Mouse (Mus musculus): ENCODE data around the gene Scn5a. TPM values are rescaled to one million over a fixed set of nuclear protein-coding genes. Genes with fewer than 3 reads are reported as not detected.

Scn5a gene
- total RNA-seq (2022), result 1 to 10 TPM in 3 of 4 experiments, under 1 TPM in 1; 0.93 to 1.5 (median 1.2) TPM

DNA sequence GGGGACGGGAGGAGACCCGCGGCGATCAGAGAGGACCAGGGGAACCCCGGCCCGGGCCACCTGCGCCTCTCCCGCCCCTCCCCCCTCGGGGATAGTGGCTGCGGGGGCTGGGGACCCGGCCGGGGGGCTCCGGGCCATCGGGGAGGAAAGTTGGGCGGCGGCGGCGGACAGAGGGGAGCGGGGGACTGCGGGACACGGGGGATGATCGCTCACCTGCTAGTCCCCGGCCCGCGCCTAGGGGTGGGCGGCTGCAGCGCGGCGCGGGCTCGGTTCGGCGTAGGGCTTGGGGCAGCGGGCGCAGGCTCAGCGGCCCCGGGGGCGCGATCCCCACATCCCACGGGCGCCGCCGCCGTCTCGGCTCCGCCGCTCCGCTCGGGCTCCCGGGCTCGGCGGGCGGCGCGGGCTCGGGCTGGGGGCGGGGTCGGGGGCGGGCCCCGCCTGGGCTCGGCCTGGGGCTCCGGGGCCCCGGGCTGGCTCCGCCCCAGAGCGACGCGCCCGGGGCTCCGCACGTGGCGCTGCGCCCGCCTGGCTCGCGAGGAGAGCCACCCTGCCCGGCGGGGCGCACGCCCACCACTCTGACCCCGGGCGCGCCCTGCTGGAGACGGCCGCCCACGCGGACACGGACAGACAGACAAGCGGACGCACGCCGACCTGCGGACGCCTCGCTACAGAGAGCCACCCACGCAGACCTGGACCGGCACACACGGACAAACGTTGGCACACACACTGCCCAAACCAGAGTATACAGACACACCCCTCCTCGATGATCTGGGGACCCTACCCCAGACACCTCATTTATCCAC, at the start of gene Scn5a:
Scn5a (minus strand) TSS at position 381 of the 803 bp plus-strand sequence.
- no peak for DNase-seq (ENCODE audit: low spot score in 2 of 2)

DNA sequence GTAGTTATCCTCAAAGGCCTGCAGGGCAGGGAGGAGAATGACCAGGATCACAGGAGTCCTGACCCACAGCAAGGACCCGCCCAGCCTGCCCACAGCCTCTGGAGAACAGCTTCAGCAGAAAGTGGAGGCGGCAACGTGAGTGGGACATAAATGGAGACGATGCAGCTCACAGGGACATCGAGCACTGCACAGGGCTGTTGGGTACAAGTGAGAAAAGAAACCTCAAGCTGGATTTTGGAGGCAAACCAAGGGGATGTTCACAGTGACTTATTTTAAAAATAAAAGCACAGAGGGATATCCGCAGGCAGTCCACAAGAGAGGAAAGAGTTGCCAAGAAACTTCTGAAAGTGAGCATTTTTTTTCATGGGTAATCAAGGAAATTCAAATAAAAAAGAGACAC, 48.4 kb upstream of the Scn5a start:
- DNase-seq (ENCODE audit: low spot score in 2 of 2), result no peak

DNA sequence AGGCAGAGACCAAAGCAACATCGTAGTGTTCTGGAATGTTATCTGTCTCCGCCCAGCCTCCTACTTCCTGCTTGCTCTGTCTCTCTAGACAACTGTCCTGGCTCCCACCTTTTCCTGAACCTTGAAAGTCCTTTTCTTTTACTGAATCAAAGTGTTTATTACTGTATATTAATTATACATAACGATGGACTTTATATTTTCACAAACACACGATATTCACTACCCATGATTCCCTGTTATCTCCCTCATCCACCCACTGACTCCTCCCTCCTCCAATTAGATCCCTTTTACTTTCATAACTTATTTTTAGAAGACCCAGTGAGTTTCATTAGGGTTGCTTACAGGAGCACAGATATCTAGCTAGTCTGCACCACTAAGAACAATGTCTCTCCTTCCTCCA, 45.3 kb upstream of the Scn5a start:
- no peak for DNase-seq (ENCODE audit: low spot score in 2 of 2)

DNA sequence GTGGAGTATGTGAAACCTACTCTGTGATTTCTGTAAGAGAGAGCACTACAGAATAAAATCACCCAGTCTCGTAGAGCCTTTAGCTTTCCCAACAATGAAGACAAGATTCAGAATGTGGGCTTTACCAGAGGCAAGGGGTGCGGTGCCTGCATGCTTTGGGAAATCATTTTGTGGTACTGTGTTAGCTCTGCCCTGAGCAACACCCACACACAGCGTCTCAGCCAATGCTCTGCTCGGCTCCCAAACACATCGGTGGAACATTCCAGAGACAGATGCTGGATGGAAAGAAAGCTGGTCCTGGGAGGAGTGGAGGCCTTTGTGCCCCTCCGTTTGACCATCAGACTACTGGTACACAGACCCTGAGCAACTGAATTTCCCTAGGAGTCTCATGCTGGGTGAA, 36.0 kb upstream of the Scn5a start:
- DNase-seq (ENCODE audit: low spot score in 2 of 2), result no peak

DNA sequence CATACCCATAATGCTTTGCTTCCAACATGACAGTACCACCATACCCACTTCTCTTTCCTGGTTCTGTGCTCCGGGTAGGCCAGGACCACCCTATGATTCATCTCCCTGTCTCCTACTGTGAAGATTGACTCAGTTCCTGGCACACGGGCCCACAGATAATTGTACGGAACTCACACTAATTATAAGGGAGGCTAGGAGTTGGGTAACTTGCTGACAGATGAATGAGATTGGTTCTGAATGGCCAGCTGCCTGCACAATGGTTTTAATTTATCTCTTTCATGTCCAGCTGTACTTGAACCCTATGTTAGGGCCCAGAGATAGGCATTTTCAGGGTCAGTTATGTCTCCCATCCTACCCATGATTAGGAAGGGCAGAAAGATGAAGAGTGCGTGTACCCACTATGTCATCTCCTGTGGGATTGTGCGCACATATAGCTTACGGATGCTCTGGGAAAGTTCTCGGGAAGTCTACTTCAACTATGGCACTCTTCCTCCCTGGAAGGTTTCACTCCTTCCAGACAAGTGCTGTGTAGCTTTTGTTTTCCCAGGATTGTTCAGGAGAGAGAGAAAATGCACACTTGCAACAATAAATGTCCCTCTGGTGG, 31.8 kb upstream of the Scn5a start:
- DNase-seq (ENCODE audit: low spot score in 2 of 2), result no peak

DNA sequence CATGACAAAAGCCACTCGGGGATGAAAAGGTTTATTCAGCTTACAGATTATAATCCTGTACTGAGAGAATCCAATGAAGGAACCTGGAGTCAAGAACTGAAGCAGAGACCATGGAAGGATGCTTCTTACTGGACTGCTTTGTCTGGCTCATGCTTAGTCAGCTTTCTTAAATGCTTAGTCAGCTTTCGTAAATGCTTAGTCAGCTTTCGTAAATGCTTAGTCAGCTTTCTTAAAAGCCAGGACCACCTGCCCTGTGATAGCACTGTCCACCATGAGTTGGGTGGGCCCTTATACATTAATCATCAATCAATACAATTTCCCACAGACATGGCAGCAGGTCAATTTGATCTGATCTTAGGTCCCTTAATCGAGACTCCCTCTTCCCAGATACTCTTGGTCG, 28.1 kb upstream of the Scn5a start:
- DNase-seq (ENCODE audit: low spot score in 2 of 2), result no peak

DNA sequence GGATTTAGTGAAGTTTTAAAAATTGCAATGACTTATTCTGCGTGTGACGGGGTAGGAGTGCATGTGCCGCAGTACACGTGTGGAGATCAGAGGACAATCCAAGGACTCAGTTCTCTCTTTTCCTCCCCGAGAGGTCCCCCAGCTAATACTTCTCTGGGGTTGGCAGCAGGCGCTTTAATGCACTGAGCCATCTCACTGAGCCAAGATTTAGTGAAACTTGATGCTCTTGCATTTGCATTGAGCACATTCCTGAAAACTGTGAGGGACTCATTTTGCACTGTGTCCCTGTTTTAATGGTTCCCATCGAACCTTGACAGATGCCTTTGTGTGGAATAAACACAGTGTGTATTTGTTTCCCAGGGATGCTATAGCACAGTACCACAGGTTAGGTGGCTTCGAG, 25.8 kb upstream of the Scn5a start:
- no peak for DNase-seq (ENCODE audit: low spot score in 2 of 2)

DNA sequence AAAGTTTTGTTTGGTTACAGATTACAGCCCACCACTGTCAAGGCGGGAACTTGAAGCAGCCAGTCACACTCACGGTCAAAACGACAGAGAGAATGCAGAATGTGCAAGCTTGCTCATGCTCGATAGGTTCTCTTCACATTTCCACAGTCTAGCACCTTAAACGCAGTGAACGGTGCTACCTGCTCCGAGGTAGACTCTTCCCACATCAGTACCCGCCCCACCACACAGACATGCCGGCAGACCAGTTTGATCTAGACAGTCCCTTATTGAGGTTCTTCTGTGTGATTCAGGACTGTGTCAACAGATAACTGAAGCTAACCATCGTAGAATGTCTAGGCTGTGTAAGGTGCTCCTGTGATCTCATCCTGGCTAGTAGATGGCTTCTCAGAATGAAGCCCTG, 19.7 kb upstream of the Scn5a start:
- DNase-seq (ENCODE audit: low spot score in 2 of 2), result no peak

DNA sequence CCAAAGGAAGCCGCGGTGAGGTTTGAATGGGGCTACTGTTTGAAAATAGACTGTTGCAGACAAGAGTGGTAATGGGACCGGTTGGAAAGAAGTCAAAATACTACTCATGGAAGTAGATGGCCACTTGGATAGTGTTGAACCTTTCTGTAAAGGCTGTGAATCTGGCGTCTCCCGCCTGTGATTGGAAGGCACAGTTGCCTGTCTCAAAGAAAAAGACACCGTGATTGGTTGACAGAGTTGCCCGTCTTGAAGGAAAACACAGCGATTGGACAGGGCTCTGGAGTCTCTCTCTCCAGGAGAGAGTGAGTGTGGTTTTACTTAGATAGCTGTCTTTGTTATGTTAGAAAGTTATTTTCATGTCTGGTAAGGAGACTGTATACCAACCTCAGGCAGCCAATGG, 18.5 kb upstream of the Scn5a start:
- DNase-seq (ENCODE audit: low spot score in 2 of 2), result no peak

DNA sequence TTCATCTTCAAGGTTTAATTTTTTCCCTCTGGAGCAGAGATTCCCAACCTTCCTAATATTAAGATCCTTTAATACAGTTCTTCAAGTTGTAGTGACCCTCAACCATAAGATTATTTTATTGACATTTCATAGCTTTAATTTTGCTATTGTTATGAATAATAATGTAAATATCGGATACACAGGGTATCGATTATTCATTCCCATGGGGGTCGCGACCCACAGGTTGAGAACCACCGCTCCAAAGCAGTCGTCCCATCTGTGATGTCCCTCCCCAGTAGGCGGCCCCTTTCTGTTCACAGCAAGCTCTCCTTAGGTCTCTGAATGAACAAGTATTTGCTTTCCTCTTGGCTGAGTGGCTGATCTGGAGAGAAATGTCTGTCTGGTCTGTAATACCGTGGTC, 10.8 kb upstream of the Scn5a start:
- DNase-seq (ENCODE audit: low spot score in 2 of 2), result no peak

DNA sequence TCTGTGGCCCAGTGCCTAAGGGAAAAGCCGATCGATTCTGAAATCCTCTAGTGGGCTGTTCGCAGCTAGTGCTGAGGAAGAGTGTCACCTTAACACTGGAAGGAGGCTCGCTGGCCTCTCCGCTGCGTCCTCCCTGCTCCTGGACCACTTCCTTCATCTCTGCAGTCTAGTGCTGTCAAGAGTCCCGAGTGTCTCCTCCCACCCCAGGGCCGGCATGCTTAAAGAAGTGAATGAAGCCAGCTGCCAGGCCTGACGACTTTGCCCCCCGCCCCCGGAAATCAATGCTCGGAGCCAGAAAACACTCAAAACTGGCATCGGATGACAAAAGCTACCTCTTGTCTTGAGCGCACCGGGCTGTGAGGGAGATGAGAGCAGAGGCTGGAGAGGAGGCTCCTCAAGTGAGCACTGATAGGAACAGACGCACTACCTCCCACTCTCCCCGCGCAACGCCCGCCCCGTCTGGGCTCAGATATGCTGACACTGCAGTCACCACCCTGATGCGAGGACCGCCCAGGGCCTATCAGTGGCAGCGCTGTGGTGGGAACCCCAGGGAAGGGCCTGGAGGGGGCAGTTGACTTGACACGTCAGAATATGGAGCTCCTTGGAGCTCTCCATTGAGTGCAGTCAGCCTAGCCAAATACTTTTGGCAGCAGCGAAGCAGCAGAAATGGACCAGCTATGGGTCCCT, 10.1 kb upstream of the Scn5a start:
- DNase-seq (ENCODE audit: low spot score in 2 of 2), result no peak

DNA sequence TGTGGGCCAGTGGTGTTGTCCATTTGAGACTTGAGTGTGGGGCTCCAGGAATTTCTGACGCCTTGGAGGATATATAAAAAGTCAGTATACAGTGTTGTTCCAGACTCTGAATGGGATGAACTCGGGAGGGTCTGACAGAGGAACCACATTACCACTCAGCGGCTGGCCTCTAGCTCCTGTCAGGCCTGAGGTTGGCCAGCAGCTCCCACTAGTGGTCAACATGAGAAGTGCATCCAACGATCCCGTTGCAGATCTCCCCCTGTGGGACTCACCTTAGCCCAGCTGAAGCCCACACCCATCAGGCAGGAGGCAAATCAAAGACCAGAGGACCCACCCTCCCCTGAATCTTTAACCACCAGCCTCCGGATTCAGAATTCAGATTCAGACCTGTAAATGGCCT, 1.9 kb upstream of the Scn5a start:
- DNase-seq (ENCODE audit: low spot score in 2 of 2), result peak in 1 of 2 experiments; percentile 78

DNA sequence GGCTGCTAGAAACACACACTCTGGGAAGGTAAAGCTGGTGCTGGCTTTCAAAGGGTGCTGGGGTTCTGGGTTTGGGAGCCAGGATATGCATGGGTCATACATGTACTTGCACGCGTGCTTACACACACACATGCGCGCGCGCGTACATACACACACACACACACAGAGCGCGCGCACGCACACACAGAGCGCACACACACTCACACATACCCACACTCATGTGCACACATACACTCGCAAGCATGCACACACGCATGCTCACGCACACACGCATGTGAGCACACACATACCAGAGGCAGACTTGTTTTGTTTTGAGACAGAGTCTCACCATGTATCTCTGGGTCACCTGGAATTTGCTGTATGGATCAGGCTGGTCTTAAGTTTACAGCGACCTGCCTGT, 1.4 kb upstream of the Scn5a start:
- no peak for DNase-seq (ENCODE audit: low spot score in 2 of 2)

DNA sequence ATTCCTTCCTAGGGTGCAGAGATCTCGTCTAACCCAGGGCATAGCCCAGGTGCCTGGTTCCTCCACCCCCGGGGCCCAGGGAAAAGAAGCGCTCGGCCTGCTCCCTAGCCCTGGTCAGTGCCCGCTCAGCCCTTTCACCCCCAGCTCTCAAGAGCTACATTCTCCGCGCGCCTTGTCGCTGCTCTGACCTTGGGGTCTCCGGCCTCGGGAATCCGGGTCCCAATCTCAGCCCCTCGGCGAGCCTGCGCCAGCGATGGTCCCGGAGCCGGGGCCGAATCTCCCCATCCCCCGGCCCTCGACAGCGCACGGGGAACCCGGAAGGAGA, 543 bp downstream of the Scn5a start:
- no peak for DNase-seq (ENCODE audit: low spot score in 2 of 2)

DNA sequence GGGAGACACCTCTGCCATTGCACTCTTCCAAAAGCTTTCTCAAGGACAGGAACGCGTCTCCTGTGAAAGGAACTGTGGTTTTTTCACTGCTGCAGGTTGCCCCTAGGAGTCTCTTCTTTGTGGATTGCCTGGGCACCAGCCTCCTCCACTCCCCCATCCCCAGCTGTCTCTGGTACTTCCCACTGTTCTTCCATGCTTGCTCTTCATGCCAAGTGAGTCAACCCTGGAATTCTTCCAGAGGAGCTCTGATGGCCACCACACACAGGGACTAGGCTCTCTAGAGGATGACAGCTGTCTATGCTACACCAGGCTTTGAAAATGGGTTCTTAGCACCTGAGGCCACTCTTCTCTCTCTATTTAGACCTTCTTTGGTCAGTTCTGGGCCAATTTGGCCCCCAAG, 1.8 kb downstream of the Scn5a start:
- DNase-seq (ENCODE audit: low spot score in 2 of 2), result peak; percentile 26 to 33

DNA sequence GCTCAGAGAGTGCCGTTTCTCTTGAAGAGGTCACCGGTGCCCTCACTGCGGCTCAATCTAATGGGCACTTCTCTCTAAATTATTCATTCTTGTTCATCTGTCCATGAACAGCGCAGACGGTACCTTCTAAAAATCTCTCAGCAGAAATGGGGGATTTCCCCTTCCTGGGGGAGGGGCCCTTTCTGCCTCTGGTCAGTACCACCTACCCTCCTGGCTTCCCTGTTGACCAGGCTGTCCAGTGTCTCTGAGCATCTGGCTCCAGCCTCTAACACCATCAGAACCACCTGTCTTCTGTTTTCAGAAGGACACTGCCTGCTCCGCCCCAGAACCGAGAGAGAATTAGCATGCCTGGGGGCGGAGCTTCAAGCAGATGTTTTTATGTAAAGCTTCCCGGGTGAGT, 3.1 kb downstream of the Scn5a start:
- no peak for DNase-seq (ENCODE audit: low spot score in 2 of 2)

DNA sequence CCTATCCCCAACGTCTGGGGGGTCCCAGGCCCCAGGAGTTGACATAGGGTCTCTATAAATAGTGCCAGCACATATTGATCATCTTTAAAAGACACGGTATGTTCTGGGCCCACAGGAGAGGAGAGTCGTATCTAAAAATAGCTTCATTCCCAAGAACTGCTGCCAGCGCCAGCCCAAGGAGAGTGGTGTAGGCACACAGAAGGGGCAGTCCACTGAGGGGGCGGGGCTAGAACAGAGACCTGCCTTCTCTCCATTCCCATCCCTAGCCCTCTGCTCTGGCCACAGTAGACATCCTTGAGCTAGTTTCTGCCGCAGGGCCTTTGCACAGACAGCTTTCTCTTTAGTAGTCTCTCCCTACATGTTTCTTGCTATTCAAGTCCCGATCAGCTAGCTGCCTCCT, 4.5 kb downstream of the Scn5a start:
- no peak for DNase-seq (ENCODE audit: low spot score in 2 of 2)

DNA sequence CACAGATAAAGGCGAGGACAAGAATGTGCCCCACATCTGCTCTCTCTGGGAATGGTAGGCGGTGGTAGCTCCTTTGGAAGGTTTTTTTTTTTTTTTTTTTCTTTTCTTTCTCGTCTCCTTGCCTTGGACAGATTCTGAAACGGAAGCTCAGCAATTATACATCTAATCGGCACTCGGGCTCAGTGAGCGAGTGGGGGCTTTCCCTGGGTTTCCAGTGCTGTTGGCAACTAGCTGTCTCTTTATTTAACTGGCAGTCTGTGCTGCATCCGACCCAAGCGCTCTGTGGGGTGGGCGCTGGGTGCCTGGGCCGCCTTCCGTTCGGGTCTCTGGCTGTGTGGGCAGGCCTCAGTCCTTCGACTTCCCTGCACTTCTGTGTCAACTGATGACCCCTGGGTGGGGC, 5.8 kb downstream of the Scn5a start:
- no peak for DNase-seq (ENCODE audit: low spot score in 2 of 2)

DNA sequence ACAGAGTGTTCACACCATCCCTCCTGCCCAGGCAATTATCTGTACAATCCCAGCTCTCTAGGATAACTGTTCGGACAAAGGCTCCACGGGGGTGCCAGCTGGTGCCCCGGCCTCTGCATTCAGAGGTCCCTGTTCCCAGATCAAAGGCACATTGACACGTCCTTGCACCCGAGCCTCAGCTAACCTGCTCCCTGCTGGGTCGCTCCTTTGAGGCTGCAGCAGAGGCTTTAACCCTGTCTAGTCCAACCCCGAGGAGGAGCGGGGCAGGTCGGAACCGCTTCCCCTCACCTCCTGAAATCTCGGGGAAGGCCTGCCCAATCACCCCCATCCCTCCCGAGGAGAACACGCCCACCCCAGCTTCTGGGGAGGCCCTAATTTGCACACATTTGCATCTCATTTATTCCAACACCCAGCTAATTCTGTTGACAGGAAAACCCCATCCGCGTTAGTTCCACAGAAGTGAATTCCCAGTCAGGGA, 7.4 kb downstream of the Scn5a start:
- no peak for DNase-seq (ENCODE audit: low spot score in 2 of 2)

DNA sequence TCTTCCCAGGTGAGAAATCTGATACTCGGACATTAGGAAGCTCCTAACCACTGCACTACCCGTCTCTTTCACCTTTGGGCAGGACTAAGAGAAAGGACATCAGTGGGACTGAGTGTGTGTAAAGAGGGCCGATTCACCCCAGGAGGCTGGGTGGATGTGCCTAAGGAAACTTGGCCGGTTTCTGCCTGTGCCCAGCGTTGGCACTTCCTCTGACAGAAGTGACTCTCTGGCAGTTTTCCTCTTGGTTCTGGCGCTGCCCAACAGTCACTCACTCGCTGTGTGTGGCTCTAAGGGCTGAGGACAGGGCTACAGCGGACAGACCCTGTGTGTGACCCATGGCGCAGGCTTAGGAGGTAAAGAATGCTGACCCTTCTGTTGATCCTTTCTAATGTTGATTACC, 8.2 kb downstream of the Scn5a start:
- no peak for DNase-seq (ENCODE audit: low spot score in 2 of 2)

DNA sequence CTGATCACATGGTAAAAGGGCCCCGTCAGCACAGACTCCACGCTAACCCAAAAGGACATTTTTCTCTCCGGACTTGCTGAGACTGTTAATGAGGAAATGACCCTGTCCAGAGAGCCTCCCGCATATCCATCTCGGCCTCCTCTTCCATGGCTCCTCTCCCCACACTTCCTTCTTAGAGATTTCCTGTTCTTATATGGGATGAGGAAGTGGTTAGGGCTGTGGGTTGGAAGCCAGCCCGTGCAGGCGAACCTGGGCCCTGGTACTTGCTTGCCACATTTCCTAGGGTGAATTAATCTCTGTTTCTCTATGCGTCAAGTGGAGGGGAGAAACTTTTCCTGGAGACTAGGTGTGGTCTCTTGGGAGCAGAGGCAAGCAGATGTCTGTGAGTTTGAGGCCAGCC, 10.1 kb downstream of the Scn5a start:
- no peak for DNase-seq (ENCODE audit: low spot score in 2 of 2)

DNA sequence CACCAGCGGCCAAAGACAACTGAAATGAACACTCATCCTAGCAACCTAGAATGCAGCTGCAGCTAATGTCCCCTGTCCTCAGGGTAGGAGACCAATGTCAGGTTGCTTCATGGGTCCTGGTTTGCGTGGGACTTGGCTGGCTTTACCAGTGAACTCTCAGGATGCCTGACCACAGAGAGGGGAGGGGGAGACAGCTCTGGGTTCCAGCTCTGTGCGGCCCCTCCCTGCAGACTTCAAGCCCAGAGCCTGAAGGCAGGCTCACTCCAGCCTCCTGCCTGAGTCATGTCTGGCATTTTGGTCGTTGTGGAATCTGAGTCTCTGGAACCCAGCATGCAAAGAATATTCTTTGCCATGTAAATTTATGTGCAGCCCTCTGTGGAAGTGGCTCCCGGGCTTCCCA, 11.0 kb downstream of the Scn5a start:
- no peak for DNase-seq (ENCODE audit: low spot score in 2 of 2)

DNA sequence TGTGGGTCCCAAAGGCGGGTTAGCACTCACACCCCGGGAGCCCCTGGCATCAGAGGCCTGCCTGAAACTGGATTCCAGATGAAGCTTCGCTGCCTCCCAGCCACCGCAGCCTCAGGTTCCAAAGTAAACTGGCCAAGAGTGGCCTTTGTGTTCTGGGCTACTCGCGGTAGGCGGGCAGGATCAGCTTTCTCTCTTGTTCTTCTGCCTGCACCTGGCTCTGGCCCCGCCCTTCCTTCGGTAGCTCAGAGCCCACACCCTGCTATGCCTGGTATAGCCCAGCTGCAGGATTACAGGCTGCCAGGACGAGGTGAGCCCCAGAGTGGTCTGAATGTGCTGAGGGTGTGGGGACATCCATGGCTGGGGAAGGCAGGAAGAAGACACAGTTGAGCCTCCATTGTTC, 12.6 kb downstream of the Scn5a start:
- DNase-seq (ENCODE audit: low spot score in 2 of 2), result no peak

Data from layer of hippocampus, adult 8-10 months (tissue).